Mouse (Mus musculus): ENCODE measurements around the gene Dennd1a.

Gene Dennd1a

DNA sequence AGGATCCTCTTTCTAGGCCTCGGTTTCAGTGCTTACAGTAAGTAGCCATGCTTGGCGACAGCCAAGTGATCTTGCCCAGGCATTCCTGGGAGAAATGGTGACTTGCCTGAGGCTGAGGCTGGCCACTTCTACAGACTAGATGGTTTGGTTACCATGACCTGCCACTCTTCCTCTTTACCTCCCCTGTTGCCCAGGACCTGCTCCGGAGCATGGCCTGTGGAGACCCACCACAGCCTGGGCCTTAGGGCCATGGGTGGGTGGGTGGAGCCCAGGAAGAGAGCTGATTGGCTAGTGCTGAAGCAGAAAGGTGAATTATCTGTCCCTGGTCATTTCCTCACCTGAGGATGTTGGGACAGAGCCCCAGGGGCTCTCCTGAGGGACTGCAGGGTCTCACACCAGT lies 519.5 kb downstream of the Dennd1a start:
- in situ Hi-C loops (cut with MboI; ENCODE audit: unreplicated experiment in 2 of 2), result loop anchor here (5.0 to 25.0 kb wide), 5 partner anchors 35 to 130 kb away; no protein-coding TSS in a partner anchor

DNA sequence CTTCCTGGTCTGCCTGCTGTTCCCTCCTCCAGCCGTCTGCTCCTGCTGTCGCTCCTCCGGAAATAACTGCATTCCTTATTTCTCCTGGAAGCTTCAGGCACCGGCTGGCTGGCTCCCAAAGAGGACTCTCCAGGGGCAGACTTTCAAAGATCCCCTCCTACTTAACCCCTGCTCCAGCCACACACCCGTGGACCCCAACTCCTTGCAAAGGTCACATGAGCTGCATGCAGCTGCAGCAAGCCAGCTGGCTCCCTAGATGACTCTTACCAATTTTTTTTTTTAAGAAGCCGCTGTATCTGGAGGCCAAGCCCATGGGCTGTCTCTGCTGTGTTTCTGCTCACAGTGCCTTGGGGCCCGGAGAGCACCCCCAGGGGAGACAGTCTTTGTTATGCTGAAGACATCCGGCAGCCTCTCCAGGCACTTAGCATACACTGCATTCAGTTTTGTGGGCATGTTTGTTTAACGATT lies 520.1 kb downstream of the Dennd1a start:
- in situ Hi-C loops (cut with MboI; ENCODE audit: unreplicated experiment in 2 of 2), result loop anchor here (5.0 to 25.0 kb wide), 5 partner anchors 35 to 130 kb away; no protein-coding TSS in a partner anchor

DNA sequence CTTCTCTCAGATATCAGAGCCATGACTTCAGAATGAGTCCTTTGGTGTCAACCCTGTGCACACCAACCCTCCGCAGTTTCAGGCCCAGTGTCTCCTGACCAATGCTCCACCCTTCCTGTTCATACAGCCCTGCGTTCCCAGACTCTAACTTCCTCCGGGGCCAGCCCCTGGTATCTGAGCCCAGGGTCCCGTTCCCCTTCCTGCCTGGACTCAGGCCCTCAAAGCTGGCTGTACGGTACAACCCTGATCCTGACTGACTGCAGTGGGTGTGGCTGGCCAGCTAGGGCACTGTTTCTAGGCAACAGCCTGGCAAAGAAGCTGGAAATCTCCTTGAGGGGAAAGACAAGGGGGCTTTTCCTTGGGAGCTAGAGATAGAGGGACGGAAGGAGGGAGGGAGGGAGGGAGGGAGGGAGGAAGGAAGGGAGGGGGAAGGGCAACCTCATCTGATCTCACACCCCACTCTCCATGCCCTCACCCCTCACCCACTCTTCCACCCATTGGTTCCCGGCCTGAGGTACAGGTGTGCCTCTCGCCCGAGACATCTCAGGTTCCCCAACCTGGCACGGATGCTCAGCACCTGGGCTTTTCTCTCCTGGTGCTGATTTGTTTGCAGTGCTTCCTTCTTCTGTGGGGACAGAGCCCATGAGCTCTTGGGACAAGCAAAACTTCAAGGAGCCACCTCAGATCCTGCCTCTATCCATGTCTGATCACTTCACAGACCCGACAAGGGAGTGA lies 521.0 kb downstream of the Dennd1a start:
- in situ Hi-C loops (cut with MboI; ENCODE audit: unreplicated experiment in 2 of 2), result loop anchor here (5.0 to 25.0 kb wide), 5 partner anchors 34 to 129 kb away; no protein-coding TSS in a partner anchor

DNA sequence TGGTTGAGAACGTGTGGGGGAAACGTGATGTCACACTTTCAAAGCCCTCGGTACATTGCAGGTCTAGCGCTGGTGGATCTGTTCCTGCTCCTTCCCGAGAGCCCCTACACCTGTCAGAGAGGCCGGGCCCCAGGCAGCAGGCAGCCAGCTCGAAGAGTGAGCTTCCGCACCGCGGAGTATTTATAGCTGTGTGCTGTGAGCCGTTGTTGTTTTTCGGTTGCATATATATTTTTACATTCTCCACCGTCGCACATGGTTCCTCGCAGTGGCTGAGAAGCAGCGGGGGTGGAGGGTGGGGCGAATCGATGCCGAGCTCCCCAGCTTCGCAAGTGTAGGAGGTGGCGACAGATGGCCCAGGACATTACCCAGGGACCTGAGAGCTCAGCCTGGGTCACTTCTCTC lies 522.1 kb downstream of the Dennd1a start:
- in situ Hi-C loops (cut with MboI; ENCODE audit: unreplicated experiment in 2 of 2), result loop anchor here (5.0 to 25.0 kb wide), 5 partner anchors 33 to 128 kb away; no protein-coding TSS in a partner anchor

DNA sequence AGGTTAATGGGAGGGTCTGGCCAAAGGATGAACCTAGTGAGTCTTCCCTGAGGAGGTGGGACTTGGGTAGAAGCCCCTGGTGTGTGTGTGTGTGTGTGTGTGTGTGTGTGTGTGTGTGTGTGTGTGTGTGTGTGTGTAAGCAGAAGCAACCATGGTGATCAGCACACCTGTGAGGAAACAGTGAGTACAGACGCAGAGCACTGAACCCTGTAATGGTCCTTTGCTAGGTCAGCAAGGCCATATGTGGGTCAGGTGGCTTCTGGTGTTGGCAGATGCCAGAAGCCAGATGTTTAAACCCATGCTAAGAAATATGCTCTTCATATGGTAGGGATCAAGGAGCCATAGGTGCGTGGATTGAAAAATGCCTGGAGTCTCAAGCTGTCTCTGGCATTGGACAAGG lies 522.7 kb downstream of the Dennd1a start:
- in situ Hi-C loops (cut with MboI; ENCODE audit: unreplicated experiment in 2 of 2), result loop anchor here in 1 of 2 experiments (25.0 kb wide), 1 partner anchor 127 kb away; no protein-coding TSS in a partner anchor

DNA sequence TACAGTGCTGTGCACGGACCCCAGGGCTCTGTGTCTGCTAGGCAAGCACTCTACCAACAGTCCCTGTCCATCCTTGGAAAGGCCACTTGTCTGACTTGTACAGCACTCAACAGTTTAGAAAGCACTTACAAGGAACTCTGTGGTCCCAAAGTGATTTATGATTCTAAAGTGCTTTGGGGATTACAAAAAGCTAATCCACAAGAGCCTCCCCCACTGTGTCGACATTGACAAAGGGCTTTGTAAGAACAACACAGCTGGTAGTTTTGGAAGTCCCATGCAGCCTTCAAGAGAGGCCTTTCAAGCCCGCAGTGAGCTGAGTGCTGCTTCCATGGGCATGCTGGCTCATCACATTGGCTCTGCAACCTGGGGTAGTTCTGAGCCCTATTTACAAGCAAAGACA lies 523.6 kb downstream of the Dennd1a start:
- in situ Hi-C loops (cut with MboI; ENCODE audit: unreplicated experiment in 2 of 2), result loop anchor here in 1 of 2 experiments (25.0 kb wide), 1 partner anchor 126 kb away; no protein-coding TSS in a partner anchor

DNA sequence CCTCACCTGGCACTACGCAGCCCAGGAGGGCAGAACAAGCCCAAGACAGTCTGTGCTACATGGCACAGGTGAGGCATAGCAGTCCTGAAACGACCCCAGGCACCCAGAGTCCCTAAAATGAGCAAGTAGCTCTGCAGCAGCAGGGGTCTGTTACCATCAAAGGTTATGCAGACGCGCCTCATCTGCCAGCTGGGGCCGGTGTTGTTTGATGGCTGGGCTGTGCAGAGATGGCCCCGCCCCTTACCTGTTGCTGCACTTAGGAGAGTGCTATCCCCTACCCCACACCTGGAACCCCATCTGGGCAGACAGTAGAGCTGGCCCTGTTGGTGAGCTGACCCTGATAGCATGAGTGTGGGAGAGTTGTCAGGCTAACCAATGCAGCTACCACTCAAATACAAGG lies 526.6 kb downstream of the Dennd1a start:
- in situ Hi-C loops (cut with MboI; ENCODE audit: unreplicated experiment in 2 of 2), result loop anchor here in 1 of 2 experiments (25.0 kb wide), 1 partner anchor 123 kb away; no protein-coding TSS in a partner anchor

DNA sequence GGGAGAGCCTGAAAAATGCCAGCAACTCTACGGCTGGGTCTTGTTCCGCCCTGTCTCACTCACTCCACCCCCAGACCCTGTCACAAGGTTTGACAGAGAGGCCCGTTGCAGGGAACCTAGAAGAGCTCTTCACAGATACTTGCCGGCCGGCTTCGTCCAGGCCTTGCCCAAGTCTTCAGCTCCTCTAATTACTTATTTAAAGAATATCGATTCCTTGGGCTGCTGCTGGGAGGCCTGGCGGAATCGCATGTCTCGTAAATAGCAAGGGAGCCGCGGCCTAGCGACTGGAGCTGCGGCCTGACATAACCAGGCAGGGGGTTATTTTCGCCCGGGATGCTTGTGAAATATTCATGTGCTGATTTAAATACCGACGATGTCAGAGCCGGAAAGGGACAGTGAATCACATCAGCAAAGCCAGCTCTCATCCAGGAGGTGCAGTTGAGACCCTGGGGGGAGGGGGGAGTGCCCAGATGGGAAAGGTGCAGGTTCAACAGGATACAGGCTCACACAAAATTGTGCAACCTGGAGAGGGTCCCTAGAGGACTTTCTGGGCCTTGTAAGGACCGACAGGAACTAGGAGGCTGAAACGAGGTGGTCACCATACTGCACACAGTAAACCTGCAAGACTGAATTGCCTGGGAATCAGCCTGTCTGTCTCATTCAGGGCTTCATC lies 528.7 kb downstream of the Dennd1a start:
- in situ Hi-C loops (cut with MboI; ENCODE audit: unreplicated experiment in 2 of 2), result loop anchor here in 1 of 2 experiments (25.0 kb wide), 1 partner anchor 121 kb away; no protein-coding TSS in a partner anchor

DNA sequence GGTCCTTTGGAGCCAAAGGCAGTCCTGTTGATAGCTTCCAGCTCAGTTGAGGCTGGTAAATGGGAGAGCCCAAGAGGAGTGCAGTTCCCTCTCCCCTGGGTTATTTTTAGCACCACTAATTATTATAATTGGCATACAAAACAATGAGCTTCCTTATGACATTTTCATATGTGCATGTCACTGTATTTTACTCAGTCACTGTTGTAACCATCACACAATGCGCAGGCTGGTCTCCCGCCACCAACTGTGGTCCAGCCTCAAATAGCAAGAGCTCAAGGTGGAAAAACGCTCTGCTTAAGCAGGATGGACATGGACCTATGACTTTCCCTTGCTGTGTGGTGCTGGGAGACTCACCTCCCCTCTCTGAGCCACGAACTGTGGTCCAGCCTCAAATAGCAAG lies 529.4 kb downstream of the Dennd1a start:
- in situ Hi-C loops (cut with MboI; ENCODE audit: unreplicated experiment in 2 of 2), result loop anchor here in 1 of 2 experiments (25.0 kb wide), 1 partner anchor 120 kb away; no protein-coding TSS in a partner anchor

DNA sequence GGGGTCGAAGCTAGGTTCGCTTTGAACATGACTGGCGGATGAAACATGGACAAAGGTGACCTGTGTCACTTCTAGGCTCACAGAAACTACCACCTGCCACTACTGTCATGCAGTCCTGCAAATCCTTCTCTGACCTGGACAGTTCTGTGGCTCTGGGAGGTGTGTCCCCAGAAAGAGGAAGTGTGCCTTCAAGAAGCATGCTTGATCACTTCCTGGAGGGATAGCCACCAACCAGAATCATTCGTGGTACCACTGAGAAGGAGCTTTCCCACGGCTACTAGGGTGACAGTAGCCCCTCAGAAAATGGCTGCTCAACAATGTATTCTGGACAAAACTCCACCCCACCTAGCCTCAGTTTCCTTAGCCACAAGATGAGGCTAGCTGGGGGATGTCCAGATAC lies 530.2 kb downstream of the Dennd1a start:
- in situ Hi-C loops (cut with MboI; ENCODE audit: unreplicated experiment in 2 of 2), result loop anchor here in 1 of 2 experiments (25.0 kb wide), 1 partner anchor 120 kb away; no protein-coding TSS in a partner anchor

DNA sequence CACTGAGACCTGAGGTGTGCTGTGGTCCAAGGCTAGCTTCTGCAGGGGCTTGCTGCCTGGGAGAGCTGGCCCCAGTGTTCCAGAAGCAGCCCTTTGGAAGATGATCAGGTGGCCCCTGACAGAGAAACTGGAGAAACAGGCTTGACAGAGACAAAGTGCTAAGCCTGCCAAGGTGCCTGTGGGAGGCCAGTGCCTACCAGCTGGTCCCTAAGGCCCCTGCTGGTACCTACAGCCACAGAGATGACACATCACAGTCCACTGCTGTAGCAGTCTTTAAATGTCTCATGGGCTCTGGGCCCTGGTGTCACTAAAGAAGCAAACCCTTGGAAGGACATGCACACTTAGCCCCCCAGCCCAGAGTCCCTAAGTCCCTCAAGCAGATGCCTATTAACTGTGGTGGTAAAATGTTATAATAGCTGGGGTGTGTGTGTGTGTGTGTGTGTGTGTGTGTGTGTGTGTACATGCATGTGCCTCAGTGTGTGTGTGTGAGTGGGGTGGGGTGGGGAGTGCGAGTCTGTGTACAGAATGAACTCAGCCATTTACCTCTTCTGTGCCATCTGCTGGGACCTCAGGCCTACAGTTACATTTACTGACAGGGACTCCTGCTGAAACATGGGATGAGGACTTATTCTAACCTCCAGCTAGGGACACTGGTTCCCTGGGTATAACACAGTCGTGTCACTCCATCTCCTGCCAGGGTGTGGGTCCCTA lies 530.8 kb downstream of the Dennd1a start:
- in situ Hi-C loops (cut with MboI; ENCODE audit: unreplicated experiment in 2 of 2), result loop anchor here in 1 of 2 experiments (25.0 kb wide), 1 partner anchor 119 kb away; no protein-coding TSS in a partner anchor

DNA sequence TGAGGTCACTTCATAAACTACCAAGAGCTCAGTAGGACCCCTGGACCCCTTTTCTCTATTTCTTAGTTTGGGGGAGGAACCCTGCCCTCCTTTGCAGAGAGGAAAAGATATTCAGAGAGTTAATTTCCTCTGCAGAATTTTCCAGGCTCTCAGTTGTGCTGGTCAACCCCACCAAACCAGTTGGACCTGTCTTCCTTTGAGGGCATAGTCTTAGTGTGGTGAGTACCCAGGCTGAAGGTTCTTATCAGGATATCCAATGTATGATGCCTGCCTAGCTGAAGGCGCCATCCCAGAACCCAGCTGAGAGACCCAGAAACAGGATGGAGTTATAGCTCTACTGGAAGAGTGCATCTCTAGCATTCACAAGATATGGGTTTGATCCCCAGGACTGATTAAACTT lies 536.1 kb downstream of the Dennd1a start:
- in situ Hi-C loops (cut with MboI; ENCODE audit: unreplicated experiment in 2 of 2), result loop anchor here in 1 of 2 experiments (5.0 to 25.0 kb wide), 2 partner anchors 39 to 114 kb away; no protein-coding TSS in a partner anchor

DNA sequence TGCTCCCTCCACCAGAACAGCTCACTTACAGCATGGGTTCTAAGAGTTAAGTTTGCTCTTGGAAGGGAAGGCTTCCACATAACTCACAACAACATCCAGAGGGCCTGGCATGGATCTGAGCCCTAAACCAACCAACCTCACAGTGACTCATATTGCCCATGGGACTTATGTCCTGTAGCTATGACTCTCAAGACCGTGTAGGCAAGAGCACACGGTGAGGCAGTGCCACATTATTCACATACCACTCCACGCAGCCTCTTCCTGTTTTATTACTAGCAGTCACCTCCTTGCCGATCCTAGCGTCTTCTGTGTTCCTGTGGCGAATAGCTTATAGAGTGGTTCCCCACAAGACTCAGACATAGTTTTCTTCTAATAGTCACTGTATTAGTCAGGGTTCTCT lies 537.9 kb downstream of the Dennd1a start:
- in situ Hi-C loops (cut with MboI; ENCODE audit: unreplicated experiment in 2 of 2), result no loop called here
